Mouse (Mus musculus) forebrain, embryonic 12.5 days (tissue): Measurements from ENCODE around the gene Dcst2. TPM values are rescaled to one million over a fixed set of nuclear protein-coding genes. Genes with fewer than 3 reads are reported as not detected.

ENCODE experiments used
- ATAC-seq: fragments of 200-750 bp; cut with Nextera tagmentation; 2 replicates; pipeline ENCODE4 v1.8.0; 2017; ENCODE audit warnings: moderate TSS enrichment; ENCODE audit not compliant: low FRiP score
- H3K27ac ChIP-seq: fragments of 300-500 bp; sonication (generic); 2 replicates; pipeline ENCODE4 v1.5.1; 2016; ENCODE audit warnings: mild to moderate bottlenecking
- H3K27me3 ChIP-seq: fragments of 300-500 bp; sonication (generic); 2 replicates; pipeline ENCODE4 v1.6.1; 2016; ENCODE audit warnings: mild to moderate bottlenecking
- H3K36me3 ChIP-seq: fragments of 300-500 bp; sonication (generic); replicated peaks from 2 replicates; pipeline ENCODE4 v1.6.1; 2016; ENCODE audit warnings: mild to moderate bottlenecking
- H3K4me1 ChIP-seq: fragments of 300-500 bp; sonication (generic); 2 replicates; pipeline ENCODE4 v1.6.1; 2016
- H3K4me2 ChIP-seq: fragments of 300-500 bp; sonication (generic); 2 replicates; pipeline ENCODE4 v1.6.1; 2016; ENCODE audit warnings: mild to moderate bottlenecking, moderate library complexity
- H3K4me3 ChIP-seq: fragments of 300-500 bp; sonication (generic); replicated peaks from 2 replicates; pipeline ENCODE4 v1.5.1; 2016; ENCODE audit warnings: mild to moderate bottlenecking
- H3K9ac ChIP-seq: fragments of 300-500 bp; sonication (generic); 2 replicates; pipeline ENCODE4 v1.6.1; 2016; ENCODE audit warnings: mild to moderate bottlenecking
- H3K9me3 ChIP-seq: fragments of 300-500 bp; sonication (generic); 2 replicates; pipeline ENCODE4 v1.6.1; 2016
- WGBS: fragments of 180-500 bp; shearing (Covaris S2); methylation state at CpG from one replicate; pipeline ENCODE4 v1.1.7; 2016; 5-methylcytosine and 5-hydroxymethylcytosine counted together
- polyA plus RNA-seq: library from polyadenylated mRNA; unstranded; fragments of >200 nt; fragmentation: Nextera tagmentation; extraction: Ambion mirVana; gene quantifications from 2 replicates; pipeline ENCODE4 v1.2.1, GENCODE M21; 2016

The Dcst2 gene
- polyA plus RNA-seq, 1 experiment from 2014 or later = 0.13 TPM

DNA sequence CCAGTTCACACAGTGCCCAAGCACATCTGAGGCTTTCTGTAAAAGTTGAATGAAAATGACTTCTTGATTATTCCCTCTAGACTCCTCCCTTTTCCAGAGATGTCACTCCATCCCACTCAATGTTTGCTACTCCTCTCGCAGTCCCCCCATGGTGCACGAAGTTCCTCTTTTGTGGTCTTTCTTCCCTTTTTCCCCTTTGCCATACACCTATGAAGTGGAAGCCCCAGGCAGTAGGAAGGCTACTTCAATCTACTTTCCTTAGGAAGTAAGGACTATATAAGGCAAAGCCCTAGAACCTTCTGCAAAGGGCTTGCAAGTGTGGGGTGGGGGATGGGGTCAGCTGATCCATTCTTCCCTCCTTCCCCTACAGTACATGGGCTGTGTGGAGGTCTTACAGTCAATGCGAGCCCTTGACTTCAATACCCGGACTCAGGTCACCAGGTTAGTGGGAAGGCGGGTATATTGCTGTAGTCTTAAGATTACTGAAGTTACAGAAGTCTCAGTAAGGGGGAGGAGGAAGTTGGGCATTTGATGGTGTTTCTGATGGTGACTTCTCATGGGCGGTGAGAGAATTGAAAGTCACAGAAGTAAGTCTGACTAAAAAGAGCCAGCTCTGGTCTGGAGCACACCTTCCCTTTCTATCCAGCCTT is 60.9 kb downstream of the Dcst2 start:
- Histone ChIP-seq H3K9ac (peak overlapping the region; percentile 65; the same call in 1 of the 2 replicates), H3K36me3 (peaks cover 24% of the 10 kb centered on the region), H3K4me3 (peak overlapping the region; percentile 37; the same call in 1 of the 2 replicates), H3K9me3 (no peaks in the 10 kb centered on the region), H3K27ac (no peak overlapping the region), H3K4me1 (peaks cover 40% of the 10 kb centered on the region), H3K27me3 (no peaks in the 10 kb centered on the region), H3K4me2 (peak overlapping the region; percentile 60; the same call in 1 of the 2 replicates)
- ATAC-seq = no peak
- 76% methylated on average over 6 of the region's 6 CpGs for WGBS

GRCm38 (mm10) chr3:89424416-89425140 is 62.8 kb downstream of the Dcst2 start:
- H3K4me2 ChIP-seq = no peak overlapping the region
- peaks cover 34% of the 10 kb centered on the region for H3K4me1 ChIP-seq
- 95% methylated on average over 5 of the region's 5 CpGs for WGBS
- H3K36me3 ChIP-seq = peaks cover 24% of the 10 kb centered on the region
- no peak overlapping the region for H3K9ac ChIP-seq
- H3K9me3 ChIP-seq = no peaks in the 10 kb centered on the region
- H3K4me3 ChIP-seq = no peak overlapping the region
- no peak overlapping the region for H3K27ac ChIP-seq
- H3K27me3 ChIP-seq = no peaks in the 10 kb centered on the region
- no peak for ATAC-seq

DNA sequence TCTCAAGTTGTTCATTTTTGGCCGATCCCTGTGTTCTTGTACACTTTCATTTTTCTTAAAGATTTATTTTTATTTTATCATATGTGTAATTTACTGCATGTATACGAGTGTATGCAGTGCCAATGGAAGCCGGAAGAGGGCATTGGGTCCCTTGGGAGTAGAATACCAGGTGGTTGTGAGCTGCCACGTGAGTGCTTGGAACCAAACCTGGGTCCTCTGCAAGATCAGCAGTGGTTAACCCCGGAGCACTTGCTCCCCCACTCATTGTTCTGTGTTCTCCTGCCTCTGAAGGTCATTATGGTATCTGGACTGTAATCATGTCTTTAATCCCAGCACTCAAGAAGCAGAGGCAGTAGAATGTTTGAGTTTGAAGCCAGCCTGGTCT is 63.4 kb downstream of the Dcst2 start:
- Histone ChIP-seq H3K9ac (no peak overlapping the region), H3K27ac (no peak overlapping the region), H3K4me2 (no peak overlapping the region), H3K4me3 (no peak overlapping the region), H3K9me3 (no peaks in the 10 kb centered on the region), H3K36me3 (peaks cover 24% of the 10 kb centered on the region), H3K27me3 (no peaks in the 10 kb centered on the region), H3K4me1 (peaks cover 29% of the 10 kb centered on the region)
- ATAC-seq = no peak
- WGBS = 88% methylated on average over 5 of the region's 5 CpGs

DNA sequence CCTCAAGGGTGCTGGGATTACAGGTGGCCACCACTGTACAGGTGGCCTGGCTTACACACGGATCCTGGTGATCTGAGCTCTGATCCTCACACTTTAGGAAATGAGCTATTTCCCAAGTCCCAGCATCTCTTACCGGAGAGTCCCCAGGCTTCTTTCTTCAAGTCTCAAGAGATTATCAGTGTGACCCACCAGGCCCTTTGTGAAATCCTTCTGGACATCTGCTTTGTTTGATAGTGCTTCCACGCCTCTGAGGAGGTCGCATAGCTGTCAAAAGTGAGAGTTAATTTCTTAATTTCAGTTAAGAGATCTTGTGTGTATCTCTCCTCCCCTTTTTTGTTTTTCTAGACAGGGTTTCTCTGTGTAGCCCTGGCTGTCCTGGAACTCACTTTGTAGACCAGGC is 64.1 kb downstream of the Dcst2 start:
- Histone ChIP-seq H3K27ac (no peak overlapping the region), H3K36me3 (peaks cover 24% of the 10 kb centered on the region), H3K4me1 (peaks cover 29% of the 10 kb centered on the region), H3K4me3 (no peak overlapping the region), H3K9ac (no peak overlapping the region), H3K4me2 (no peak overlapping the region), H3K27me3 (no peaks in the 10 kb centered on the region), H3K9me3 (no peaks in the 10 kb centered on the region)
- ATAC-seq = no peak
- WGBS = 89% methylated on average over 4 of the region's 4 CpGs

Other genes with a start within 250 kb of the Dcst2 start
- 0.09 and 0.22 TPM in 2 replicates for gene Pklr, start 225.8 kb upstream of the Dcst2 start, polyA plus RNA-seq
- gene Hcn3, start 201.8 kb upstream of the Dcst2 start, polyA plus RNA-seq = 11.2 and 15.1 TPM in 2 replicates
- 41.1 and 42.5 TPM in 2 replicates for gene Clk2, start 197.2 kb upstream of the Dcst2 start, polyA plus RNA-seq
- 89.7 and 94.4 TPM in 2 replicates for gene Scamp3, start 184.5 kb upstream of the Dcst2 start, polyA plus RNA-seq
- 25.6 and 26.3 TPM in 2 replicates for gene Fam189b, start 178.8 kb upstream of the Dcst2 start, polyA plus RNA-seq
- 34.3 and 37.4 TPM in 2 replicates for gene Gba, start 159.0 kb upstream of the Dcst2 start, polyA plus RNA-seq
- 95.1 and 97.9 TPM in 2 replicates for gene Thbs3, start 146.8 kb upstream of the Dcst2 start, polyA plus RNA-seq
- gene Mtx1, start 134.9 kb upstream of the Dcst2 start, polyA plus RNA-seq = 185 and 194 TPM in 2 replicates
- gene Muc1, start 132.9 kb upstream of the Dcst2 start, polyA plus RNA-seq = 3.8 and 4.7 TPM in 2 replicates
- 249 and 252 TPM in 2 replicates for gene Krtcap2, start 116.0 kb upstream of the Dcst2 start, polyA plus RNA-seq
- gene Trim46, start 115.7 kb upstream of the Dcst2 start, polyA plus RNA-seq = 25.1 and 26.6 TPM in 2 replicates
- 79.1 and 84.3 TPM in 2 replicates for gene Dpm3, start 102.6 kb upstream of the Dcst2 start, polyA plus RNA-seq
- gene Slc50a1, start 91.4 kb upstream of the Dcst2 start, polyA plus RNA-seq = 28.6 and 29.7 TPM in 2 replicates
- gene Efna1, start 80.8 kb upstream of the Dcst2 start, polyA plus RNA-seq = 9.7 and 12.6 TPM in 2 replicates
- 11.9 and 14.9 TPM in 2 replicates for gene Efna3, start 39.0 kb upstream of the Dcst2 start, polyA plus RNA-seq
- gene Efna4, start 23.9 kb upstream of the Dcst2 start, polyA plus RNA-seq = 17.1 and 20.0 TPM in 2 replicates
- 22.7 and 28.2 TPM in 2 replicates for gene Adam15, start 12.0 kb upstream of the Dcst2 start, polyA plus RNA-seq
- 0.36 and 0.54 TPM in 2 replicates for gene Dcst1, start 3.3 kb downstream of the Dcst2 start, polyA plus RNA-seq
- 0.45 and 0.62 TPM in 2 replicates for gene Zbtb7b, start 32.8 kb downstream of the Dcst2 start, polyA plus RNA-seq
- 0.24 and 2.0 TPM in 2 replicates for gene Lenep, start 40.8 kb downstream of the Dcst2 start, polyA plus RNA-seq
- 32.2 and 33.1 TPM in 2 replicates for gene Flad1, start 49.9 kb downstream of the Dcst2 start, polyA plus RNA-seq
- 363 and 395 TPM in 2 replicates for gene Cks1b, start 56.4 kb downstream of the Dcst2 start, polyA plus RNA-seq
- 28.4 and 30.9 TPM in 2 replicates for gene Shc1, start 56.5 kb downstream of the Dcst2 start, polyA plus RNA-seq
- gene Pygo2, start 68.2 kb downstream of the Dcst2 start, polyA plus RNA-seq = 47.2 and 48.8 TPM in 2 replicates
- gene Pbxip1, start 74.7 kb downstream of the Dcst2 start, polyA plus RNA-seq = 14.4 and 14.7 TPM in 2 replicates
- 65.6 and 66.1 TPM in 2 replicates for gene Pmvk, start 92.6 kb downstream of the Dcst2 start, polyA plus RNA-seq
- gene Kcnn3, start 158.2 kb downstream of the Dcst2 start, polyA plus RNA-seq = 2.0 and 2.3 TPM in 2 replicates